Mouse (Mus musculus): ENCODE results near the gene Ppp1r21.
A peak's percentile ranks its signal among the peaks of the same experiment; 100 is the strongest.

Gene Ppp1r21

DNA sequence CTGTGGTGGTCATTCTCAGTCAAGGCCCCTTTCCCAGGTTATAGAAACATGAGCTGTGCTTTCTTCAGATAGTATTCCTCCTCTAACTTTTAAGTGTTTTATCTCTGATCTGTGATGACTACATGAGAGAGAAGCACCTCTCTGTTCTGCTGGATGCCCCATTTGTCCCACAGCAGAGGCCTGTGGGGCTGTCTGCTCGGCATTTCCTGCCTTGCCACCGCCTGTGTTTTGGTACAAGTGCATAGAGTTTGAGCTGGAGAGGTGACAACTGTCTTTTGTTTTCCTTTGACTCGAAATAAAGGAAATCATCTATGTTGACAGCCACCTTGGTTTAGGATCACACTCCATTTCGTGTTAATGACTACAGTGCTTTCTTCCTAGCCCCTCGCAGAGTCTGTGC is 44.9 kb downstream of the Ppp1r21 start:
- no peak for DNase-seq (ENCODE audit: low spot score)

DNA sequence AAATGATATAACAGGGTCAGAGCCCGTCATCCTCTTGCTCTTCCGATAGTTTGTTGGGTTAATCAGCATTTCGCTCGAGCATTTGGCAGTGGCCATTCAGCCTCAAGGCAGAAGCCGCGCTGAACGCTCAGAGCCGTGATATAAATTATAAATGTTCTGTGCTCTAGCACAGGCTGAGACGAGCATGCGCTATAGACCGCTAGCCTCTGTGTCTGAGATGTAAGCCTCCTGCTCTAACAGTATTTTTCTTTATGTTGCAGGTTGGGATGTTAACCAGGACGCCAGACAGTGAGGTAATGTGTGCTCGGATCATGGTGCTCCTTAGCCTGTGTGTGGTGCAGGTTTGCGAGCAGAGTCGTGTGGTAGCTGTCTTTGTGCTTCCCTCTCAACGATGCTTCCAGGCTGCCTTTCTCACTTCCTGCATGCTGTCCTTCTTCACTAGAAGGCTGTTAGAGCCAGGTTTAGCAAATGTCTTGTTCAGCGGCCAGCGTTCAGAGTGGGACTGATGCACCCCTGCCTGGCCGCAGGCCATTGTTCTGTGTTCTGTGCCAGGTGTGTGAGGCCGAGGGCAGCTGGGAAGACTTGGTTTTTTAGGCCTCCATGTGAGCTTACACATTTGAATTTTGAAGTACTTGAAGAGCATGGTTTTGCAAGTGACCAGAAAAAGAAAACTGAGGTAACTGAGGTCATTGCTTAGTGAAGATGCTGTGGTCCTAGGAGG is 48.8 kb downstream of the Ppp1r21 start:
- DNase-seq (ENCODE audit: low spot score) = no peak

DNA sequence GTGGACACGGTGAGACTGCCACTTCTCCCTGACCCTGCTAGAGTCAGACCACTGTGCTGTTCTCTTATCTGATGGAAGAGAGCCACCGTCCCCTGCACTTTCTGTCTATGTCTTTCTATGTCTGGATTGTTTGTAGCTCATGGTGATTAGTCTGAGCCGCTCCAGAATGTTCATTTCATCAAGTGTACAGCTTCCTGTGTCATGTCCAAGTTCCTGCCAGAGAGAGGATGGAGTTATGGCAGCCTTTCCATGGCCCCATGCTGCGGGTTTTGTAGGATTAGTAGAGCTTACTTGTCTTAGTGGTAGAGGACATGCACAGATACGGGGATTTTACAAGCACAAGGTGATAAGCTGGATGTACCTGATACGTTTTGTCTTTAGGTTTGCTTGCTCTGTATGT is 50.6 kb downstream of the Ppp1r21 start:
- no peak for DNase-seq (ENCODE audit: low spot score)

DNA sequence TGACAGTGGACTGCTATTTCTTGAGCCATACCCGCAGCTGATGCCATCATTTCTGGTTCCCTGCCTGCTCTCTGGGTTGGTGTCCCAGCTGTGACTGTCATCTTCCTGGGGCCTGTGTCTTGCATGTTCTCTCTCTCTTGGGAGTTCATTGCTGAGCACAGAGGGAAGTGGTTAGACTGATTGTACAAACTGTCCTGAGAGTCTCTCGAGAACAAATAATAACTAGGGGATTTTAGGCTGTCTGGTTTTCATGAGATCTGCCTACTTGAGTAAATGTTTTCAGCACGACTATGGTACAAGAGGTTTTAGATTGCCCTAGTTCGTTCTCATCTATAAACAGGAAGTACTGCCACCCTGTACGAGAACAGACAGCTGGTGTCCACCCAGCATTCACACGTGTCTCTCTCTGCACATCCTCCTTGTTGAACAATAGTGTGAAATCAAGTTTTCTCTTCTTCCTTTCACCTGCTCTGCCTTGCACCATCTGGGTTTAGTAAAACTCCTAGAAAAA is 51.6 kb downstream of the Ppp1r21 start:
- DNase-seq (ENCODE audit: low spot score) = no peak

DNA sequence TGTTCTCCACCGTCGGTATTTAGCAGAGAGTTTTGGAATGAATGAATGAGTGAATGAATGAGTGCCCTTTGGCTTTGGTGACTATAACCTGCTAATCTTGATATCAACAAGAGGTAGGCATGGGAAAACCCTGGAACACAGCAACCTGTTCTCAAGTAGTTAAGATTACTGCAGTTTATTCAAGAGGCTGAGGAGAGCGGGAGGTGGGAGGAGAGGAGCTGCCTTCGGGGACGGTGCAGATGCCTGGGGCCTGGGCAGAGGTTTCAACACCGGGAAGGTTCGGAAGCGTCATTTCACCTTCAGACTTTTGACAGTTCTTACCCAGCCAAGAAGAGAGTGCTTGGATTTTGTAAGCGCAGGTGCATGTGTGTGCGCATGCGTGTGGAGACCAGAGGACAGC is 53.1 kb downstream of the Ppp1r21 start:
- no peak for DNase-seq (ENCODE audit: low spot score)

DNA sequence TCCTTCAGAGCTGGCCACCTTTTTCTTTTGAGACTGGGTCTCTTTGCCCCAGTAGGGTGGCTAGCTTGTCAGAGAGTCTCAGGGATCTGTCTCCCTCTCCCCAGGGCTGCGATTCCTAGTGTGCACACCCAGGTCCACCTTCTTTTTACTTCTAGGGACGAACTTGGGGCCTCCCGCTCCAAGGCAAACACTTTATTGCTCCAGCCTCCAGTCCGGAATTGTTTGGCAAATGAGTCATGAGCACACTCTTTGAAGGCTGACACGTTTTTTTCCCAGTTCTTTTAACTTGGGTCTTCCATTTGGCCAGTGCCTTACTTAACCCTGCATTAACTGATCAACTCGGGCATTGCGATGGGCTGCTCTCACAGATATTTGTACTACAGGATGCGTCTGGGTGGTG is 53.5 kb downstream of the Ppp1r21 start:
- no peak for DNase-seq (ENCODE audit: low spot score)

DNA sequence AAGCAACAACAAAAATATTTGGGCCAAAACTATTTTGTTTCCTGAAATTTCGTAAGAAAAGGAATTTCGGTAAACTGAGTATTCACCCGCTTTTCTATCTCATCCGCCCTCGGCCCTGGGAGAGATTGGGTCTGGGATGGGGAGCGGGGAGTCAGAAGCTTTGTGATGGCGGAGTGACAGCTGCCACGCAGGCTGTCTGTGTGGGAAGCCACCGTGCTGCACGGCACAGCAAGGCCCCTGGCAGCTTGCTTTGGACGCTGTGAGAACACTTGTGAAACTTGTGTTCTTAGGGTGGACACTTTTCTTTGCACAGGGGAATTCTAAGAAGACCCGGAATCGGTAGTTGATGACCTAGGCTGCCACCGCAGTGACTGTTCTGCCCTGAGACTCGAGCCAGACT is 57.5 kb downstream of the Ppp1r21 start:
- DNase-seq (ENCODE audit: low spot score) = no peak

DNA sequence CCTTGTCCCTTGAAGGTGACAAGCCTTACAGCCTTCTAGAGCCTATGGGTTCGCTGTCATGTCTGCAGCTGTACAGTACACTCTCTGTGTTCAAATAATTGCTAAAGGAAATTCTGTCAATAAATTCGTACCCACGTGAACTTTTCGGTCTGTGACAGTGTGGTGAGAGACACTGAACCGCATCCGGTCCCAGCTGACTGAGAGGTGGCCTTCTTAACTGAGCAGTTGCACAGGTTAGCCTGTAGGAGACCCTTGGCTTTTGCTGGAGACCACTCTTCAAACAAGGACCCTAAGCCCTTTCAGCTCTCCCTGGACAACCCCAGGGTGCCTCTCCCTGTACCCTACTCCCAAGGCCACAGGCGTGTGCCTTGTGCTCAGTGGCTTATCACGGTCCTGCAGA is 58.3 kb downstream of the Ppp1r21 start:
- DNase-seq (ENCODE audit: low spot score) = no peak

DNA sequence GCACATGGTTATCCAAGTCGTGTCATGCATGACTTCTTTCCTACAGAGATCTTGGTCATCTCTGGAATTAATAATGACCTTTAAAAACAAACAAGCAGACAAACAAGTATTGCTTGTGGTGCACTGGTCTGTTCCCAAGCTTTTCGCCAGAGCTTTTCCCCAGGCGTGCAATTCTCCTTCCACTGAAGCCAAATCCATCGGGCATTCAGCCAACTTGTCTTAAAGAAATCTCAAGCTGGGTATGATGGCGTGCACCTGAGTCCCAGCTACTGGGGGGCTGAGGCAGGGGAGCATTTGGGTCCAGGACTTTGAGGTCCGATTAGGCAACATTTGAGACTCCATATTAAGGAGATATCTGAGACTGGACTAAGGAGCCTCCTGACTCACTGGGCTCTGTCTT is 60.3 kb downstream of the Ppp1r21 start:
- DNase-seq (ENCODE audit: low spot score) = no peak

DNA sequence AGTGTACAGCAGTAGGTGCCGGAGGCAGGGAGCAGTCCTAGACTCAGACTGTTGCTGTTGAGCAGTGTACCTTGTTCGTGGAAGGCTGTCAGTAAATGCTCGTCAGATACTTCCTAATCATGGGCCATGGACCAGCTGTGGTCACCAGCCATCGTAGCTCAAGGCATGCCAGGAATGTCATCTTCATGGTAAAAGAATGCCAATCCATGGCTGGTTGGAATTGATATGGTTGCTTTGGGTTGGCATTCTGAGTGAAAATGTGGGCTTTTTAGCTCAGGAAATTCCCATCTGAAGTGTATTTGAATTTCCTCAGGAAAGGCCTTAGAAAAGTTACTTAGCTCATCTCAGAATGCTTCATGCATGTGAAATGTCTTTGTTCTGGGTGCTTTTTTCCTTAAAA is 65.2 kb downstream of the Ppp1r21 start:
- DNase-seq (ENCODE audit: low spot score) = no peak

DNA sequence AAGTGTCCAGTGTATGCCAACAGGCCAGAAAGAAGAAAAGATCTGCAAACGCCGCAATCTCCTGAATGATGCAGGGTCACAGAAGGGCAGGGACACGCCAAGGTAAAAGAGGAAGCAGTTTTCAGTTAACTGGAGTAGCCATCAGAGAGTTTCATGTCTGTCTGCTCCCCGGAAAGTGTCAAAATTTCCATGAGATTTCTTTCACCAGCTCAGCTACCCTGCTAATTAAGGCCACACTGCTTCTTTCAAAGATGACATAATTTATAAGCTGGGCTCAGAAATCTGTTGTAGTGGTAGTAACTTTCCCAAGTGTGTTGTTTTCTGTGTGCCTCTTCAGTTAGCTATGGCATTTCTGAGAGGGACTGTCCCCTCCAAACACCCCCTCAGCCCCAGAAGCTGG is 66.2 kb downstream of the Ppp1r21 start:
- DNase-seq (ENCODE audit: low spot score) = no peak

DNA sequence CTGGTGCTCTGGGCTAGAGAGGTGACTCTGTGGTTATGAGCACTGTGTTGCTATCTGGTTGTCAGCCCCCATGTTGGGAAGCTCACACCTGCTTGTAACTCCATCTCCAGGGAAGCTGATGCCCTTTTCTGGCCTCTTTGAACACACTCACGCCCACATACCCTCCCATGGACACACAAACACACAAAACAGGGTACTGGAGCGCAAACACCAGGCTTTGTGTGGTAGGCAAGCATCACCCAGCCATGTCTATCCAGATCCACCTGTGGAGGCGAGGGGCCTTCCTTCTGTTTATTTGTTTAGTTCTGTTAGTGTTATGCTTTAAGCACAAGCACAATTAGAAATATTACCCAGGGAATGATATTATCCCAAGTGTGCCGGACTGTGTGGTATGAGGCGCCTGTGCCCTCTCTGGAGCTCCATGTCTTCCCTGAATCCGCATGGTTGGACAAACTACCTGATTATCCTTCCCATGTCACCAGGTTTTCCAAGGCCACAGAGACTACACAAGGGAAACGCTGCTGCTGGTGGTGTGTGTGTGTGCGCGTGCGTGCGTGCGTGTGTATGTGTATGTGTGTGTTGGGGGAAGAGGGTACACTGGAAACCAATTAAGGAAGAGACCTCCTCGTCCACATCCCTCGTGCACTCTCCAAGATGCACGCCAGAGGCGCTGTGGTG is 66.8 kb downstream of the Ppp1r21 start:
- DNase-seq (ENCODE audit: low spot score) = no peak

DNA sequence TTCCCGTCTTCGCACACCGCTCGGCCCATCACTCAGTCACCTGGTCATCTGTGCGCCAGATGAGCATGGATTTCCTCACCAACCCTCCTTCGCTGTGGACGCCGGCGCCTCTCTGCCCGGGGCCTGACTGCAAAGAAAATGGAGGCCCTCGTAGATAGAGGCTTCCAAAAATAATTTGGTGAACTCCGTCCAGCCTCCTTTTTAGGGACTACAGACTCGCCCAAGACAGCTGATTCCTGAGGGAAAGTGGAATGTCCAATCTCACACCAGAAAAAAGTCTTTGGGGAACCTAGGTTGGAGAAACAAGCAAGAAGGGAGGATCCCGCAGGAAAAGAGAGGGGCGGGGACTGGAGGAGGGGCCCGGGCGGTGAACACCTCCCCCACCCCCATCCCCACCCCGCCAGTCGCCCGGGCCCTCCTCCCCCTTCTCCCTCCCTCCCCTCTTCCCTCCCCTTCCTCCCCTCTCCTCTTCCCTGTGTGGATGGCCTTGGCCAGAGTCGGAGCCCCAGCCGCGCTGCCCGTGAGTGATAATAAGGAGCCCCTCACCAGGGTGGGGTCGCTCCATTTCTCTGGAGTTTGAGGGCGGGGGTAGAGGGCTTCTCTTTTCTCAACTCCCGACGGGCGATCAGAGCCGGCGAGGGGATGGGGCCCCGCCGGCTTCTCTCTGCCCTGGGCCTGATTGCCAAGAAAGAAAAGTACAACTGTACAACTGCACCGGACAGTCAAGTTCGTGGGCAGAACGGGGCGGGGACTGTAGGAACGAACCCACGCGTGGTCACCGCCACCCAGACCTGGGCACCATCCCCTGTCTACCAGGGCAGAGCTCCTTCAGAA is 67.5 kb downstream of the Ppp1r21 start, which contains the start of gene Ston1:
Ston1 (plus strand) TSS at position 463 of the 834 bp plus-strand sequence.
- DNase-seq (ENCODE audit: low spot score) = peak; percentile 91

DNA sequence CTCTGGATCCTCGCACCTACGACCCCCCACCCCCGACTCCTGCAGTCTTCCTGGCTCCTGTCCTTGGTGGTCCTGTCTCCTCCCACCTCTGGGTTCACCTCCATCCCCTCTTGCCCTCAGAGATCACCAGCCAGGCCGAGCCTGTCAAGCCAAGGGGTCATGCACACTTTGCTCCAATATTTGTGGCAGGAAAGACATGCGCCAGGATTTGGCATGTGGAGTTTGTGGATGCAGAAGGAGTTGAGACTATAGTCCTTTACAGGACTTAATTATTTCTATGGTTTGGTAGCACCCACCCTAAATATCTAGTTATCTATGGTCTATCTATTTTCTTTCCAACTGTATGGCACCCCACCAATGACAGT is 68.1 kb downstream of the Ppp1r21 start:
- peak; percentile 38 for DNase-seq (ENCODE audit: low spot score)

DNA sequence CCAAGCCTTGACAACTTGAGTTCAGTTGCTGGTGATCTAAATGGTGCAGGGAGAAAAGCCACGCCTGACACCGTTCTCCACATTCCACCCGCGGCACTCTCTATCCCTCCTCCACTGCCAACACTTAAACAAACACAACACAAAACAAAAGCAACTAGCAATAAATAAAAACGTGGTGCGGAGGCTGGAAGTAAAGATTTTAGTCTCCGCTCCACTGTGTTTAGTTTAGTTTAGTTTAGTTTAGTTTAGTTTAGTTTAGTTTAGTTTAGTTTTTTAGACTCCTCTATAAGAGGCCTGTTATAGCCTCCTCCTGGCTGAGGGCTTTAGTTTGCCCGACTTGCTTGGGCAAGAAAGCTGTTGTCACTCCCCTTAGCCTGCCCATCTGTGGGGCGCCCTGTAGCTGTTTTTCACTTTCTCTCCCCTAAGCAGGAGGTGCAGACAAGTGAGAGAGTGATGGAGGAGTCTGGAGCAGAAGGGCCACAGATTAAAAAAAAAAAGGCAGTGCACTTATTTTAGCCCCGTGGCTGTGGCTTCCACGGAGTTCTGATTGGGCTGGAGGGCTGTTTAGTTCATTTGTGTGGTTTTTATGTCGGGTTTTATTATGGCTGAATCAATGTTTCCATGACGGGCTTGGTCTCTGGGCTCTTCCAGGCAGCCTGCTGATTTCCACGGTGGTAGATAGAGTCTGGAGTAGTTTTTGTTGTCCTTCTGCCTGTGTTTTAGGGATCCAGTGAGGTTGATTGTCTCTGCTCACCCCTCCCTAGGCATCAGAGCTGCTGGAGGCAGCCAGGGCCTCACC is 68.9 kb downstream of the Ppp1r21 start:
- peak; percentile 43 for DNase-seq (ENCODE audit: low spot score)

DNA sequence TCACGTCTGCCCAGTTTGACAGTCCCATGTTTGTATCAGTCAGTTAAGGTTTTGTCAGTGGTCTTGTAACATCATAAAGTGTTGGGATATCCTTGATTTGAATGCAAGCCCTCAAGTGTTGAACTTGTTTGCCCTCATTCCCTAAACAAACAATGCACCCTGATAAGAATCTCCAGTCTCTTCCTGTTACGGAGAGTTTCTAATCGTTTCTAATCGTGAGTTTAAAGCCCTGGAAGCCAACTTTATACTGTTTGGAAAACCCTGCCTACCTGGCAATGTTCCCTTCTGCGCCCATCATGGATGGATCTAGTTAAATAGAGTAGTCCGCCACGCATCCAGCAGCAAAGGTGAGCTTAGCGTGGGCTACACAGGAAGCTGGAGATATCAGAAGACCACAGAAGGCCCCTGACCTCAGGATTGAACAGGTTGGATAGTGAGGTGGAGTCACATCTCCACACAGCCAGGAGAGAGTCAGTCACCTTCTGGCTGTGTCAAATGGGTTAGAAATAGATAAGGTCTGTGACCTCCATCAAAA is 70.6 kb downstream of the Ppp1r21 start:
- no peak for DNase-seq (ENCODE audit: low spot score)

DNA sequence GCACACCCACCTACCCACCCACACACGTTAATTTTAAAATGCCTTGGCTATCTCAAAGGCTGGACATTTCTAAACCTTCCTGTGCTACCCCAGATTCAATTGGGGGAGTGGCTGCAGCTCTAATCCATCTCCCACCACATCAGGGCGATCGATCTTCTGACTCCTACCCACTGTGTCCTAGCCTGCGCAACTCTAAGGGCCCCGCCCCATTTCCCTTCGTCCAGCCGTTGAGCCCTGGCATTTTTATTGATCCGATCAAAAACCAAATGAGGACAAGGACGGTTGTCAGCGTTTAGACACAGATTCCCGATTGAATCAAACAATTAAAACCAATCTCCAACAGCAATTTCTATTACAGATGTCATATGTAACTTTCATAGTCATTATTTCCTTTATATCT is 74.0 kb downstream of the Ppp1r21 start:
- DNase-seq (ENCODE audit: low spot score) = no peak

DNA sequence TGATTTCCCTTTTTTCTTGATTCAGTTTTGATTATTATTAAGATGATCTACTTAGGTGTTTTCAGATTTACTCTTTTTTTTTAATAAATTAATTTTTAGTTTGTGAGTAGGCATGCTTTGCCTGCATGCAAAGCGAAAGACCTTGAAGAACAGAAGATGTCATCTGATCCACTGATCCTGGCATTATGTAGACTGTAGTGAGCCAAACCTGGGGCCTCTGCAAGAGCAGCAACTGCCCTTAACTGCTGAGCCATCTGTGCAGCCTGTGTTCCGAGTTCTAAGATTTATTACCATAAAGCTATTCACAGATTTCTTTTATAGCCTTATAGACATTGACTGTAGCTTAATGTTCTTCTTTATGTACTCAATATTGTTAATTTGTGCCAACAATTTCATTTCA is 76.1 kb downstream of the Ppp1r21 start:
- no peak for DNase-seq (ENCODE audit: low spot score)

DNA sequence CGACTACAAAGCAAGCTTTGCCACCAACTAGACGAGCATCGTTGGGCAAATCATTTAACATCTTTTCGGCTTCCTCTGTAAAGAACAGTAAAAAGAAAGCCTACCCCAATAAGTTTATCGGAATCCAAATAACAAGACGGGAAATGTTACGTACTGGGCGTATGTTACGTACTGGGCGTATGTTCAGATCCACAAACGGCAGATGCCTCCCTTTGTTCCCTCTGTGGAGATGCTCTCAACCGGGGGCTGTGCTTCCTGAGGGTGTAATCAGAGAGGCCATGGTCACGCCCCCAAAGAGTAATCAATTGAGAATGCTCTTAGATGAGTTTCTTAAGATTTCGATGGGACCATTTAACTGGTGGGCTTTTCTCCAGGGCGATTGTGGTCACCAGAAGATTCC is 79.4 kb downstream of the Ppp1r21 start:
- DNase-seq (ENCODE audit: low spot score) = no peak

DNA sequence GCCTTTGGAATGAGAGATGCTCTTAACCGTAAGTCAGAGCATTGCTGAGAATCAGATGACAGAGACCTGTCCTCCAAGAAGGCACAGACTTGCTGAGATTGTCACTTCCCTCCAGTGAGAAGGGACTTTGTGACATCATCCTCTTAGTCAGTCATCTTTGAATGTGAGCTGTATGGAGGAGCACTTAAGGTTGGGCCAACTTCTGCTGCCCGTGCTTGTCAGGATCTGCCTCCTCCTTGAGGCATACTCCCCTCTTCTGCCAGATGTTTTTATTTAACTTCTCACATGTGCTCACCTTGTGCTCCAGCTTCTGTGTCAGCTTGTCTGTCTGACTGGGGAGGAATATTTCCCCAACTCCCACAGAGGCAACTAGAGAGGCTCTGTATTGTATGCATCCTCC is 81.1 kb downstream of the Ppp1r21 start:
- no peak for DNase-seq (ENCODE audit: low spot score)

DNA sequence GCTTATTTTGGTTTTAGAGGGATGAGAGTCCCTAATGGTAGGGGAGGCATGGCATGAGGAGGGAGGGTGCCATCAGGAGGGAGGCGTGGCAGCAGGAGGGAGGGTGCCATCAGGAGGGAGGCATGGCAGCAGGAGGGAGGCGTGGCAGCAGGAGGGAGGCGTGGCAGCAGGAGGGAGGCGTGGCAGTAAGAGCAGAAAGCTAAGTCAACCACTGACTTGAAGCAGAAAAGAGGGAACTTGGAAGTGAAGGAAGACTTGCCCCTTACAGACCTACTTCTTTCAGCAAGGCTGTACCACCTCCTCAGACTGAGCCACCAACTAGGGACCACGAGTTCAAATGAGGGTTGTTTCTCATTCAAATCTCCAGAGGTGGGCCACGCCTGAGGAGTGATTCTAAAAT is 83.3 kb downstream of the Ppp1r21 start:
- no peak for DNase-seq (ENCODE audit: low spot score)

DNA sequence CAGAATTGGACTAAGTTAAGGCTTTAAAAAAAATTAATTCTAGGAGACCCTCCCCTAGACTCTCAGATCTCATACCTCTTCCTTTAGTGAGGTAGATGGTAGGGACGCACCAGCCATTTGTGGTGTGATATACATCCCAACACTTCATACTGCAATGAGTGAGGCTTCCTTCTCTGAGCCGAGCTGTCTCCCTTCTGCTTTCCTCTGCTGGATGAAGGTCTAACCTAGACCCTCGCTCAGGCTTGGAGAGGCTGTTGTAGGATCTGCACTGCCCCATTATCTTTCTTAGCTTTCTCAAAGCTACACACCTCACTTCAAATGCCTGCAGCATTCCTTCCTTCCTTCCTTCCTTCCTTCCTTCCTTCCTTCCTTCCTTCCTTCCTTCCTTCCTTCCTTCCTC is 83.8 kb downstream of the Ppp1r21 start:
- no peak for DNase-seq (ENCODE audit: low spot score)
